Mouse (Mus musculus): ENCODE data around the gene Iqsec1. TPM values are rescaled to one million over a fixed set of nuclear protein-coding genes. Genes with fewer than 3 reads are reported as not detected.

The Iqsec1 gene
- polyA plus RNA-seq (2012; rRNA removed), result 131 and 138 TPM in 2 replicates

DNA sequence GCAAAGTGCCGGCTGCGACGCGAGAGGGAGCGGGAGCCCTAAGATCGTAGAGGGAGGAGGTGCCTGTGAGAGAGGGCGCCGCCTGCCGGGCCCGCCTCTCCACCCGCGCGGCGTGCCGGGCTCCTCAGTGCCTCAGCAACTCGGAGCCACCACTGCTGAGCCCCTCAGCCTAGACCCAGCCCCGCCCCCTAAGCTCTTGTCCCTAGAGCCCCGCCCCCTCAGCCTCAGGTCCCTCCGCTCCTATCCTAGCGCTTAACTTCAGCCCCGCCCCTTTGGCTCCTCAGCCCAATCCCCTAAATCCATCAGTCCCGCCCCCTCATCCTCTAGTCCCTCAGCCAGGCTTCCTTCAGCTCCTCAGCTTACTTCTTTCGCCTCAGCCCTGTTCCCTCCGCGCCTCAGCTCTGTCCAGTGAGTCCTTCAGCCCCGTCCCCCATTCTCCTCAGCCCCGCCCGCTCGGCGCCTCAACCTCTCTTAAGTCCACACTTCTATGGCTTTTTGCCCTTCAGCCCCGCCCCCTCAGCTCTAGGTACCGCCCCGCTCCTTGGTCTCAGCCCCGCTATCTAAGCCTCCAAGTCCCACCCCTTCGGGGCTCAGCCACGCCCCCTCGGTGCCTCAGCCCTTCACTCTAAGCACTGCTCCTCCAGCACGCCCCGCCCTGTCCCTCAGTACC lies at the start of gene Iqsec1:
Gene Iqsec1 (minus strand): TSS at position 38 of the 670 bp plus-strand sequence.

Other genes with a start within 250 kb of the Iqsec1 start
- gene Nup210, start 128.1 kb upstream of the Iqsec1 start, polyA plus RNA-seq (2012; rRNA removed), result 15.2 and 21.3 TPM in 2 replicates
- gene Hdac11, start 168.0 kb upstream of the Iqsec1 start, polyA plus RNA-seq (2012; rRNA removed), result 38.7 and 39.5 TPM in 2 replicates
- 99.1 and 173 TPM in 2 replicates for gene Fbln2, start 223.8 kb upstream of the Iqsec1 start, polyA plus RNA-seq (2012; rRNA removed)

All from ovary, adult 2 months (tissue).